Mouse (Mus musculus): ENCODE data around the gene Ptprcap.
A peak's percentile ranks its signal among the peaks of the same experiment; 100 is the strongest.

The Ptprcap gene

GRCm38 (mm10) chr19:4192251-4192985 lies 39.0 kb downstream of the Ptprcap start:
- no peak for DNase-seq (ENCODE audit: extremely low read depth, insufficient read length, low spot score)

GRCm38 (mm10) chr19:4193129-4193528 lies 39.7 kb downstream of the Ptprcap start:
- no peak for DNase-seq (ENCODE audit: extremely low read depth, insufficient read length, low spot score)

GRCm38 (mm10) chr19:4194021-4194724 lies 40.8 kb downstream of the Ptprcap start:
- DNase-seq (ENCODE audit: extremely low read depth, insufficient read length, low spot score): no peak

- no peak for DNase-seq (ENCODE audit: extremely low read depth, insufficient read length, low spot score)
Measured at GRCm38 (mm10) chr19:4194776-4195650, 41.6 kb downstream of the Ptprcap start.

- DNase-seq (ENCODE audit: extremely low read depth, insufficient read length, low spot score): no peak
Measured at GRCm38 (mm10) chr19:4196048-4196447, 42.6 kb downstream of the Ptprcap start.

- peak; percentile 45 for DNase-seq (ENCODE audit: extremely low read depth, insufficient read length, low spot score)
Measured at GRCm38 (mm10) chr19:4196548-4196947, 43.1 kb downstream of the Ptprcap start.

- no peak for DNase-seq (ENCODE audit: extremely low read depth, insufficient read length, low spot score)
Measured at GRCm38 (mm10) chr19:4197180-4197579, 43.8 kb downstream of the Ptprcap start.

GRCm38 (mm10) chr19:4201291-4201909 lies 48.0 kb downstream of the Ptprcap start, which contains the start of gene Rad9a:
Rad9a (minus strand) TSS chr19:4201662.
- peak; percentile 95 for DNase-seq (ENCODE audit: extremely low read depth, insufficient read length, low spot score)

GRCm38 (mm10) chr19:4202149-4202548 lies 48.7 kb downstream of the Ptprcap start:
- DNase-seq (ENCODE audit: extremely low read depth, insufficient read length, low spot score): no peak

GRCm38 (mm10) chr19:4203148-4203547 lies 49.7 kb downstream of the Ptprcap start:
- DNase-seq (ENCODE audit: extremely low read depth, insufficient read length, low spot score): no peak

- no peak for DNase-seq (ENCODE audit: extremely low read depth, insufficient read length, low spot score)
Measured at GRCm38 (mm10) chr19:4203604-4204326, 50.4 kb downstream of the Ptprcap start.

- no peak for DNase-seq (ENCODE audit: extremely low read depth, insufficient read length, low spot score)
Measured at GRCm38 (mm10) chr19:4204889-4205288, 51.5 kb downstream of the Ptprcap start.
